Mouse (Mus musculus) limb, embryonic 13.5 days (tissue): ENCODE measurements at regions not wholly inside any gene's neighbourhood (a gene's known extent, or its start where the extent isn't known, plus 50 kb on each side); places are given as distances from the start of the nearest gene placed in this dataset.

Experiments
- ATAC-seq: fragments of 200-750 bp; cut with Nextera tagmentation; 2 replicates; pipeline ENCODE4 v1.8.0; 2017; ENCODE audit warnings: low read depth, moderate number of reproducible peaks, moderate TSS enrichment; ENCODE audit not compliant: low FRiP score
- H3K27ac ChIP-seq: fragments of 300-500 bp; sonication (generic); 2 replicates; pipeline ENCODE4 v1.5.1; 2015; ENCODE audit warnings: inconsistent platforms, mild to moderate bottlenecking, moderate library complexity
- H3K27me3 ChIP-seq: fragments of 300-500 bp; sonication (generic); 2 replicates; pipeline ENCODE4 v1.6.1; 2015; ENCODE audit warnings: mild to moderate bottlenecking, inconsistent platforms
- H3K36me3 ChIP-seq: fragments of 300-500 bp; sonication (generic); 2 replicates; pipeline ENCODE4 v1.6.1; 2015; ENCODE audit warnings: inconsistent platforms, mild to moderate bottlenecking, moderate library complexity
- H3K4me1 ChIP-seq: fragments of 300-500 bp; sonication (generic); 2 replicates; pipeline ENCODE4 v1.6.1; 2015; ENCODE audit warnings: inconsistent platforms
- H3K4me2 ChIP-seq: fragments of 300-500 bp; sonication (generic); replicated peaks from 2 replicates; pipeline ENCODE4 v1.6.1; 2015; ENCODE audit warnings: inconsistent platforms, mild to moderate bottlenecking, moderate library complexity
- H3K4me3 ChIP-seq: fragments of 300-500 bp; sonication (generic); 2 replicates; pipeline ENCODE4 v1.5.1; 2015; ENCODE audit warnings: moderate library complexity, mild to moderate bottlenecking, inconsistent platforms
- H3K9ac ChIP-seq: fragments of 300-500 bp; sonication (generic); 2 replicates; pipeline ENCODE4 v1.6.1; 2015; ENCODE audit warnings: mild to moderate bottlenecking, inconsistent platforms
- H3K9me3 ChIP-seq: fragments of 300-500 bp; sonication (generic); 2 replicates; pipeline ENCODE4 v1.6.1; 2016; ENCODE audit warnings: inconsistent platforms
- WGBS: fragments of 180-500 bp; shearing (Covaris S2); methylation state at CpG from one replicate; pipeline ENCODE4 v1.1.7; 2015; 5-methylcytosine and 5-hydroxymethylcytosine counted together

DNA sequence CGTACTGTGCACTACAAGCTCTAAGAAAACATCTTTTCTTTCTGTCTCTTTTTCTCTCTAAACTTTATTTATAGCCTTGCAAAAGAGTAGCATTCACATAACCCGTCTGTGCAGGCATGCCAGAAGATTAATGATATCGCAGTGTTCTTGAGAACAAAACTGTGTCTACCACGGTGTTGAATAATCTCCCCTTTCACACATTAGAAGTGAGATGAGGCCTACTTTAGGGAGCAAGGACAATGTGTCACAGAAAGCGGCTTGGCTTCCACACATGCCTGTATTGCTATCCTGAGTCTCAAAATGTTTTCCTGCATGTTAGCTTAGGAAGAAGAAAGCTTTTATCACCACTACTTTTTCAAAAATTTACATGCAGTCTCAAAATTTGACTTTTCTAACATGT lies 170.1 kb upstream of the Mef2c start:
- Histone ChIP-seq H3K27me3 (no peaks in the 10 kb centered on the region), H3K27ac (no peak overlapping the region), H3K36me3 (no peaks in the 10 kb centered on the region), H3K9me3 (no peaks in the 10 kb centered on the region), H3K4me3 (no peak overlapping the region), H3K9ac (no peak overlapping the region), H3K4me1 (no peaks in the 10 kb centered on the region), H3K4me2 (no peak overlapping the region)
- WGBS = 42% methylated on average over 5 of the region's 5 CpGs
- no peak for ATAC-seq

DNA sequence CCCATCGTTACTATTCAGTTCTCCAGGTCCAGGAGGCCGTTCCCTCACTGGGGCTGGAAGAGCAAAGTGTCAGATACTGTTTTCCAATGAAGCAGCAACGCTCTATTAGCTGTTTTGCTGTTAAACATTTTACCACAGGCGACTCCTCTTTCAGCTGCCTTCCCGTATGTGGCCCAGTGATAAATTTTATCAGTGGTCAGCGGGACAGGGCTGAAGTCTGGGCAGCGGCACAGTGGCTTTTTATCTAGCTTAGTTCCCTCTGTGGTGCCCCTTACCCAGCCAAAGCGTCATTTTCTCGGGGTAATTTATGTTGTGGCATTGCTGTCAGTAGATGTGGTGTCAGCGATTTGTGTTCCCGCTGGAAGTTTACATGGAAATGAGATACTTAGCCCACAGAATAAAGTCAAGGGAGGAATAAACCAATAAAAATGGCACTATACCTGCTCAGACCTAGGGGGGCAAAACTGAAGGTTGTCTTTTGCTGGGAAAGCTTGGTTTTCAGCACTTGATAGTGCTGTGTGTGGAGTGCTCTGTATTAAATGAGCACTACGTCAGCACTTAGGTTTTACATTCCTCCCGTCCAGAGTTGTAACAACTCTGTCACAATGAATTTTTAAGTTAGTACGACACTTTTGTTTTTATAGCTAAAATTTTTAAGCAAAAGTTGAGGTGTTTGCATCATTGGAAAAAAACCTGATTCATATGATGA lies 159.1 kb upstream of the Mef2c start:
- 69% methylated on average over 14 of the region's 14 CpGs for WGBS

DNA sequence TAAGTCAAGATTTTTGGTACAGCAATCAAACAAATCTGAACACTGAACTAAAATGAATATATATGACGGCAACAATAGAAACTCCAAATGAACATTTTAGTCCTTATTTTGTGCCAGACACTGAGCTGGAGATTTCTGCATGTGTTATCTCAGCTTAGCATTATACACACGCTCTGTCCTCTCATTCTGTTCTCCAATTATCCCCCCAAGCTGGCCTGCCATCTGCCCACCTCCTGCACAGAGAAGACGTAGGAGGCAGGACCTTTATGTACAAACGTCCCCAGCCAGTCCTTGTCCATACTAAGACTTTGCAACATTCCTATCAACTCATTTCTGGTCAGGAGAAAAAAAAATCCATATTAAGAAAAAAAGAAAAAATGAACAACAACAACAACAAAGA lies 148.5 kb upstream of the Mef2c start:
- H3K27me3 ChIP-seq = no peaks in the 10 kb centered on the region
- no peak overlapping the region for H3K9ac ChIP-seq
- no peak overlapping the region for H3K27ac ChIP-seq
- H3K4me3 ChIP-seq = no peak overlapping the region
- WGBS = 84% methylated on average over 4 of the region's 4 CpGs
- no peaks in the 10 kb centered on the region for H3K9me3 ChIP-seq
- no peak overlapping the region for H3K4me2 ChIP-seq
- H3K36me3 ChIP-seq = no peaks in the 10 kb centered on the region
- no peak for ATAC-seq
- H3K4me1 ChIP-seq = no peaks in the 10 kb centered on the region

More for the DNA sequence above, 159.1 kb upstream of the Mef2c start:
- no peak for ATAC-seq
- no peaks in the 10 kb centered on the region for H3K36me3 ChIP-seq
- no peak overlapping the region for H3K9ac ChIP-seq
- H3K4me3 ChIP-seq = no peak overlapping the region
- H3K27ac ChIP-seq = no peak overlapping the region
- no peaks in the 10 kb centered on the region for H3K9me3 ChIP-seq
- H3K4me1 ChIP-seq = no peaks in the 10 kb centered on the region
- H3K27me3 ChIP-seq = no peaks in the 10 kb centered on the region; the same call in 1 of the 2 replicates
- no peak overlapping the region for H3K4me2 ChIP-seq

DNA sequence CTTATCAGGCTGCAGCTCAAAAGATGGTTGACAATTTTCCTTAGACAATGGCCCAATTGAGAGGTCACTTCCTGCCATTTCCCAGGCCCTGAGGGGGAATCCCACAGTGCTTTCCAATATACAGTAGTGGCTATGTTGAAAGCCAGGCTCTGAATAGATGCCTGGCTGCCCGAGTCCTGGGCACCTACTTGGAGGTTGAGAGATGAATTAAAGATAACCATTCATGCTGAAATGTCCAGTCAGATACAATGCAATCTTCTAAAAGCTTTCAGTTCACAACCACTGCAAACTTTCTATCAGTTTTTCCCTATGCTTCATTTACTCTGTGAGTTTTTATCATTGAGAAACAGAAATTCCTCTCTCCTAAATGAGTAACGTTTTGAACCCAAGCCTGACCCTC lies 143.3 kb upstream of the Mef2c start:
- Histone ChIP-seq H3K9me3 (no peaks in the 10 kb centered on the region), H3K27ac (no peak overlapping the region), H3K4me3 (no peak overlapping the region), H3K36me3 (no peaks in the 10 kb centered on the region), H3K9ac (no peak overlapping the region), H3K4me1 (no peaks in the 10 kb centered on the region), H3K27me3 (no peaks in the 10 kb centered on the region), H3K4me2 (no peak overlapping the region)
- no peak for ATAC-seq
- WGBS = 72% methylated on average over 2 of the region's 2 CpGs

DNA sequence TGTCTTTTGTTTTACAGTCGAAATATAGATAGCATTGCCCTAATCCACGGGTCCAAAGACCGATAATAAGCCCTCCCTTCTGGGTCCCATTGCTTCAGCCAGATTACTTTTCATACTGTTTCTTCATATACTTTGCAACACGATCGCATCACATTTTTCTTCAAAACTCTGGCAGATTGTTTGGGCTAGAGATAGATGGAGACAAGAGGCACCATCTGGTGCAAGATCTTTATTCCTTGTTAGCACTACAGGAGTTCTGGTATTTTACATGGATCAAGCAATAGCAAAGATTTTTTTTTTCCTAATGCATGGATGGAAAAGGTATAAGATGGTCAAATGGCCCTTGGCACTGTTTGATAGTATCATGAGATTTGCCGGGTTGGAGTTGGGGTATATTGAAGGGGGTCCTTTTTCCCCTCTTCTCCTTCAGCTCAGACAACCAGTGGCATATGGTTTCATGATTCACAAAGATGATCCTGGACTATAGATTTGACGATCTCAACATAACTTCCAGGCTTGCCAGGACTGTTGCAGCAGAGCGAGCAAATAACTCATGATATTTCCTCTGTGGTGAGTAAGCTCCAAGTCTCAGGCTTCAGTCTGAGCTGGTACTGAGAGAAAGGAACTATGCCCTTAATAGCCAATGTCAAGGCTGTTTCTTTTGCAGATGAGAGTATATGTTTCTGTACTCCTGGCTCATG lies 127.6 kb upstream of the Mef2c start:
- 86% methylated on average over 8 of the region's 8 CpGs for WGBS
- no peak overlapping the region for H3K4me2 ChIP-seq
- no peak for ATAC-seq
- H3K27ac ChIP-seq = no peak overlapping the region
- H3K9ac ChIP-seq = no peak overlapping the region
- H3K9me3 ChIP-seq = no peaks in the 10 kb centered on the region
- H3K4me3 ChIP-seq = no peak overlapping the region
- 0 out of 2 replicates have a peak, but pooled peaks cover 4% of the 10 kb centered on the region for H3K4me1 ChIP-seq
- no peaks in the 10 kb centered on the region for H3K27me3 ChIP-seq
- no peaks in the 10 kb centered on the region for H3K36me3 ChIP-seq

DNA sequence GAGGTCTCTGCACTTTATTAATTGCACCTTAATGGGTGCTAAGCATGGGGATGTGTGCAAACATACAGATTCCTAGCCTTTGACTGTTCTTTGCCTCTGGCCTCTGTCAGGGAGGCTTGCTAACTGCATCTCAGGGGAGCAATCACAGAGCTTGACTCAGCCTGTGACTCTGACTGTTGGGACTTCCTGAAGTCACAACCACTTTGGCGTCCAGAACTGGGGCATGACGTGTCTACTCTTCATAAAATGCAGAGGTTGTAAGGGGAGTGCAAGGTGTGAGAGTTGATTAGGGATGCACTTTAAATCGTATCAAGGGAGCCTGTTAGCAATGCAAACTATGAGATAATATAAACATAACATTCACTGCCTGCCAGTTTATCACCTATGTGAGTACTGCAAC lies 125.2 kb upstream of the Mef2c start:
- no peak for ATAC-seq
- 0 out of 2 replicates have a peak, but pooled peaks cover 4% of the 10 kb centered on the region for H3K4me1 ChIP-seq
- no peaks in the 10 kb centered on the region for H3K36me3 ChIP-seq
- no peak overlapping the region for H3K27ac ChIP-seq
- no peak overlapping the region for H3K4me3 ChIP-seq
- H3K9me3 ChIP-seq = no peaks in the 10 kb centered on the region
- no peak overlapping the region for H3K4me2 ChIP-seq
- H3K9ac ChIP-seq = no peak overlapping the region
- H3K27me3 ChIP-seq = no peaks in the 10 kb centered on the region
- 38% methylated on average over 3 of the region's 3 CpGs for WGBS

DNA sequence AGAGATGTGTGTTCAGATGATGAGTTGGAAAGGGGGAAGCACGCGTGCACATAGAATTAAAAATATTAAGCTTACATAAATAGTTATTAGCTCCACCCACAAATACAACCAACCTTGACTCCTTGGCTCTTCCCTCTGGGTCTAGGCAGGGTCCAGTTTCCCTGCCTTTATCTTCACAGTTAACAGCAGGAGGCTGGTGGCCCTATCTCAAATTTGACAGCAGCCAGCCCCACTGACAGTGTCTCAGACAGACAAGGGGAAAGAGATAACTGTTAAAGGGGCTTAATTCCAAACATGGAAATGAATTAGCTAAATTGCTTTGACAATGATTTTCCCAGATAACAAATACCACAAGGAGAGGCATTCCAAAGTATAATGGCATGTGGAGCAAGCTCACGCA lies 121.2 kb upstream of the Mef2c start:
- H3K4me1 ChIP-seq = 0 out of 2 replicates have a peak, but pooled peaks cover 4% of the 10 kb centered on the region
- H3K9me3 ChIP-seq = no peaks in the 10 kb centered on the region
- no peaks in the 10 kb centered on the region for H3K36me3 ChIP-seq
- H3K9ac ChIP-seq = no peak overlapping the region
- H3K4me2 ChIP-seq = no peak overlapping the region
- no peaks in the 10 kb centered on the region for H3K27me3 ChIP-seq
- no peak overlapping the region for H3K4me3 ChIP-seq
- 97% methylated on average over 3 of the region's 3 CpGs for WGBS
- no peak for ATAC-seq
- H3K27ac ChIP-seq = no peak overlapping the region

DNA sequence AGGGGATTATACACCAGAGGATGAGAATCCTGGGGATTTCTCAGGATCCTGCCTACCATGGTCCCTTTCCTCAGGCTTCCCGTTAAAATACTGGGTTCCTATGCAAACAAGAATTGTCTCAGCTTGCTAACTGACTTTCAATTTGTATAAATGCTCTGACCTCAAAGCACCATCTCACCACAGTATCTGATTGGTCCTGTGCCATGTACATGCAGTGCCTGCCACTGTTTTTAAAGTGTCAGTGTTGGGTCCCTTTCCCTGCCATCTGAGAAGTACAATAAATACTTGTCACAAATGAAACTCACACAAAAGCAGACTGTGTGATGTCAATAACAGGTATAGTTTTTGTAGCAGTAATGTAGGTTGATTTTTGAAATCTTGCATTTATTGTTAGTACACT lies 109.1 kb upstream of the Mef2c start:
- no peak overlapping the region for H3K9ac ChIP-seq
- no peak overlapping the region for H3K4me2 ChIP-seq
- ATAC-seq = no peak
- H3K4me1 ChIP-seq = no peaks in the 10 kb centered on the region
- no peak overlapping the region for H3K27ac ChIP-seq
- H3K27me3 ChIP-seq = no peaks in the 10 kb centered on the region
- WGBS = 60% methylated on average over 1 of the region's 1 CpGs
- no peaks in the 10 kb centered on the region for H3K9me3 ChIP-seq
- H3K4me3 ChIP-seq = no peak overlapping the region
- H3K36me3 ChIP-seq = no peaks in the 10 kb centered on the region

DNA sequence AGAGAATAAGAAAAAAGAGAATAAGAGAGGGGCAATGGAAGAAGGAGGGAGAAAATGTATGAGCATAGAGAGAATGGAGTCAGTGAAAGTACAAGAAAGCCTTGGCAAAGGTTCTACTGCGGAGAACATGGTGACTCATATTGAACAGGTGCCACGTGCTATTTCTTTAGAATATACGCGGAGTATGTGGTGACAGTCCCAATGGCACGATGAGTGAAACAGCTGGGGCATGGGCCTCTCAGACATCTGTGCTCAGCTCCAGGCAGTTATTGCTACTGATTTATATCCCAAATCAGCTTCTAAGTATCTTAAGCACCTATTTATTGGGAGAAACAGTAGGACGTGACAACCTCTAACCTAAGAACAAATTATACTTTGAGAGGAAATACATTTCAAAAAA lies 104.5 kb upstream of the Mef2c start:
- 82% methylated on average over 6 of the region's 6 CpGs for WGBS
- no peak overlapping the region for H3K27ac ChIP-seq
- no peak overlapping the region for H3K9ac ChIP-seq
- no peak overlapping the region for H3K4me2 ChIP-seq
- no peak overlapping the region for H3K4me3 ChIP-seq
- no peaks in the 10 kb centered on the region for H3K36me3 ChIP-seq
- no peaks in the 10 kb centered on the region for H3K4me1 ChIP-seq
- ATAC-seq = no peak
- no peaks in the 10 kb centered on the region for H3K27me3 ChIP-seq
- H3K9me3 ChIP-seq = no peaks in the 10 kb centered on the region

DNA sequence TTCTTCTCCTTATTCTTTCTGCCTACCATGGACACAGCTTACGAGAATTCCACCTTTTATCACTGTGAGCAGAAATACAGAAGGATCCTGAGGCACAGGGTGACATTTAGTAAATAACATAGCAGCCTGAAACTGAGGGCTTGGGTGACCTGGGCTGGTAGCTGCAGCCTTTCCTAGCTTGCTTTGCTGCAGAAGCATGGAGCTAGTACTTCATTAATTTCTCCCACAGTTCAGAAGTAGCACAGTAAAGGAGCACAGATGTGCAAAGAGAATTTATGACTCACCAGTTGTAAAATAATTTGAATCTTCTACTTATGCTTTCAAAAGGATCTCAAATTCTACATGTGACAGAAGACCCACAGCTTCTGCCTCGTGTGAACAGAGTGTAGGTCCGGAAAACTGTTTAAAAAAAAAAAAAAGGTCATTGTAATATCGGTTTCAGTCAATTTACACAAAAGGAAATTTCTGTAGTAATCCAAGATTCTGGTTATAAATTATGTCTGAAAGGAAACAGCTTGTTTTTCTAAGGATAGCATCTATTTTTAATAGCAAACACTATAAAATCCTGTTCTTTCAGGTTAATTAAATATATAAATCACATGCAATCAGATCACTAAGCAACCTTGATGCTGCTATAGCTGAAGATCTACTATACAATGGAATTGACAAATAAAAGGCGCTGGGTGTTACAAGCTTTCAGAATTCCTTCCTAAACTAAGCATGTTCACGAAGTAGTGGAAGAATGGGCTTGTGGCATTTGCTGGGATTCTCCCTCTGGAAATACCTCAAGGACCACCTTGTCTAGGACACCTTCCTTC lies 64.0 kb upstream of the Mef2c start:
- Histone ChIP-seq H3K4me2 (no peak overlapping the region), H3K36me3 (no peaks in the 10 kb centered on the region), H3K27me3 (no peaks in the 10 kb centered on the region), H3K4me1 (no peaks in the 10 kb centered on the region), H3K9ac (no peak overlapping the region), H3K9me3 (no peaks in the 10 kb centered on the region), H3K4me3 (no peak overlapping the region), H3K27ac (no peak overlapping the region)
- no peak for ATAC-seq
- 65% methylated on average over 6 of the region's 6 CpGs for WGBS

DNA sequence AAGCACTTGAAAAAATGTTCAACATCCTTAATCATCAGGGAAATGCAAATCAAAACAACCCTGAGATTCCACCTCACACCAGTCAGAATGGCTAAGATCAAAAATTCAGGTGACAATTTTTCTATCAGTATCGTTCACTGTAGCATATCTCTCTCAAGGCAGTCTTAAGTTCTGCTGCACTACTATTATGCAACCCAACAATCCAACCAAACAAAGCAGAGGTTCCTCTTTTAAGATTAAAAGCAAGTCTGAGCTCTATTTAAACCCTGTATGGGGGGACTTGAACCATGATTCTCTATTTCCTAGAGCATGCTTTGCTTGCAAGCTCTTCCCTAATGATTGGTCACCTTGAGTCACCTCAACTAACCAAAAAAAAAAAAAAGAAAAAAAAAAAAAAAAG lies 59.6 kb upstream of the Mef2c start:
- ATAC-seq = no peak
- Histone ChIP-seq H3K9ac (no peak overlapping the region), H3K9me3 (no peaks in the 10 kb centered on the region), H3K4me3 (no peak overlapping the region), H3K36me3 (no peaks in the 10 kb centered on the region), H3K4me1 (no peaks in the 10 kb centered on the region), H3K27ac (no peak overlapping the region), H3K27me3 (no peaks in the 10 kb centered on the region), H3K4me2 (no peak overlapping the region)
- WGBS = 88% methylated on average over 1 of the region's 1 CpGs

DNA sequence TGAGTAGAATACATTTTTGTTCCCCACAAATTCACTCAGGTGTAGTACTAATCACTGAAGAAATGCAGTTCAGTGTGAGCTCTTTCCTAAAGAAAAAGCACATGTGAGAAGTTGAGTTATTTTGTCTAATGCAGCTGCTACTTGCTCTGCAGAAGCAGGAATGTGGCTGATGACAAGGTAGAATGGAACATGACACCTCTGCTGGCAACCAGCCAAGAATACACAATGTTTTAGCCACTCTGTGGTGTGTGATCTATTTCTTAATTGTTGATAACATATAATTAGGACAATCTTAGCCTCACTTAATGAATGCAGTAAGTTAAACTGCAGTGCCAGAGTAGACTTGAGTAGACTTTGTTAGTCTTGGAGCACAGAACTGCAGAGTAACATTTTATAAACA lies 53.0 kb upstream of the Mef2c start:
- Histone ChIP-seq H3K4me1 (no peaks in the 10 kb centered on the region), H3K27ac (no peak overlapping the region), H3K36me3 (no peaks in the 10 kb centered on the region), H3K4me2 (no peak overlapping the region), H3K4me3 (no peak overlapping the region), H3K27me3 (no peaks in the 10 kb centered on the region), H3K9ac (no peak overlapping the region), H3K9me3 (no peaks in the 10 kb centered on the region)
- ATAC-seq = peak; percentile 24; the same call in 1 of the 2 replicates
